Mouse (Mus musculus) small intestine, adult 2 months (tissue): Measurements from ENCODE around the gene Gucy1b2.

Source experiments
- CTCF ChIP-seq: fragments of 200-500 bp; IDR thresholded peaks from 2 replicates; pipeline ENCODE4 v1.5.1; 2012; ENCODE audit warnings: low read depth, mild to moderate bottlenecking, control low read depth, inconsistent platforms, low read length, moderate library complexity, mixed read lengths; ENCODE audit not compliant: insufficient replicate concordance, insufficient read length; ENCODE audit errors: extremely low read depth
- POLR2A ChIP-seq: fragments of 200-500 bp; IDR thresholded peaks from 2 replicates; pipeline ENCODE4 v1.6.1; 2012; ENCODE audit warnings: low read depth, mild to moderate bottlenecking, control low read depth, inconsistent platforms, low read length, moderate library complexity

- no peak for TF ChIP-seq POLR2A
- TF ChIP-seq CTCF: no peak
These were observed 102.7 kb downstream of the Gucy1b2 start for GRCm38 (mm10) chr14:62353372-62353771.
